Mouse (Mus musculus): ENCODE measurements around the gene Gigyf1. TPM values are rescaled to one million over a fixed set of nuclear protein-coding genes. Genes with fewer than 3 reads are reported as not detected.

Gene Gigyf1
- polyA plus RNA-seq, 1 experiment from 2014 or later = 4.0 TPM

- H3K36me3 ChIP-seq (replicated peaks; ENCODE audit: insufficient read depth, low read length) = peaks cover 82% of the 10 kb centered on the region
- no peaks in the 10 kb centered on the region for H3K27me3 ChIP-seq (ENCODE audit: insufficient read depth, low read length)
- no peak overlapping the region for H3K9ac ChIP-seq (replicated peaks)
- TF ChIP-seq CTCF (IDR thresholded peaks at IDR 0.05; ENCODE audit: low read depth) (no peak), EP300 (IDR thresholded peaks at IDR 0.05; ENCODE audit: low read depth) (no peak)
- WGBS (ENCODE audit: insufficient replicate concordance) = 73% methylated on average over 9 of the region's 9 CpGs
- H3K27ac ChIP-seq (ENCODE audit: low read depth) = no peak overlapping the region
- no peak overlapping the region for H3K4me2 ChIP-seq (ENCODE audit: low read depth, low read length)
- H3K9me3 ChIP-seq (ENCODE audit: low read length) = no peaks in the 10 kb centered on the region
- DNase-seq (no peak), ATAC-seq (no peak)
- no peak overlapping the region for H3K4me3 ChIP-seq (ENCODE audit: low read depth, low read length)
- peaks cover 4% of the 10 kb centered on the region; the same call in 1 of the 2 replicates for H3K4me1 ChIP-seq (ENCODE audit: insufficient read depth)
These were observed 3.5 kb downstream of the Gigyf1 start for GRCm38 (mm10) chr5:137521861-137522260.

- Histone ChIP-seq H3K4me2 (ENCODE audit: low read depth, low read length) (no peak overlapping the region), H3K27ac (ENCODE audit: low read depth) (no peak overlapping the region), H3K4me3 (ENCODE audit: low read depth, low read length) (no peak overlapping the region), H3K9ac (replicated peaks) (no peak overlapping the region), H3K4me1 (ENCODE audit: insufficient read depth) (peaks cover 4% of the 10 kb centered on the region; the same call in 1 of the 2 replicates), H3K9me3 (ENCODE audit: low read length) (no peaks in the 10 kb centered on the region), H3K36me3 (replicated peaks; ENCODE audit: insufficient read depth, low read length) (peaks cover 89% of the 10 kb centered on the region), H3K27me3 (ENCODE audit: insufficient read depth, low read length) (no peaks in the 10 kb centered on the region)
- no peak for ATAC-seq
- no peak for TF ChIP-seq CTCF (IDR thresholded peaks at IDR 0.05; ENCODE audit: low read depth)
- no peak for TF ChIP-seq EP300 (IDR thresholded peaks at IDR 0.05; ENCODE audit: low read depth)
- no peak for DNase-seq
- WGBS (ENCODE audit: insufficient replicate concordance) = 79% methylated on average over 11 of the region's 11 CpGs
These were observed 4.4 kb downstream of the Gigyf1 start for GRCm38 (mm10) chr5:137522711-137523110.

GRCm38 (mm10) chr5:137523396-137524250 lies 5.3 kb downstream of the Gigyf1 start:
- H3K36me3 ChIP-seq (replicated peaks; ENCODE audit: insufficient read depth, low read length) = peaks cover 98% of the 10 kb centered on the region
- ATAC-seq = no peak
- TF ChIP-seq EP300 (IDR thresholded peaks at IDR 0.05; ENCODE audit: low read depth) = no peak
- TF ChIP-seq CTCF (IDR thresholded peaks at IDR 0.05; ENCODE audit: low read depth) = no peak
- H3K9ac ChIP-seq (replicated peaks) = no peak overlapping the region
- H3K9me3 ChIP-seq (ENCODE audit: low read length) = no peaks in the 10 kb centered on the region
- 80% methylated on average over 25 of the region's 25 CpGs for WGBS (ENCODE audit: insufficient replicate concordance)
- no peak for DNase-seq
- H3K27ac ChIP-seq (ENCODE audit: low read depth) = no peak overlapping the region
- H3K4me1 ChIP-seq (ENCODE audit: insufficient read depth) = peaks cover 4% of the 10 kb centered on the region; the same call in 1 of the 2 replicates
- H3K4me2 ChIP-seq (ENCODE audit: low read depth, low read length) = no peak overlapping the region
- H3K27me3 ChIP-seq (ENCODE audit: insufficient read depth, low read length) = no peaks in the 10 kb centered on the region
- no peak overlapping the region for H3K4me3 ChIP-seq (ENCODE audit: low read depth, low read length)

GRCm38 (mm10) chr5:137524251-137524515 lies 5.8 kb downstream of the Gigyf1 start:
- H3K27me3 ChIP-seq (ENCODE audit: insufficient read depth, low read length) = no peaks in the 10 kb centered on the region
- no peak for TF ChIP-seq CTCF (IDR thresholded peaks at IDR 0.05; ENCODE audit: low read depth)
- WGBS (ENCODE audit: insufficient replicate concordance) = 85% methylated on average over 6 of the region's 8 CpGs
- H3K27ac ChIP-seq (ENCODE audit: low read depth) = no peak overlapping the region
- H3K4me1 ChIP-seq (ENCODE audit: insufficient read depth) = peaks cover 4% of the 10 kb centered on the region; the same call in 1 of the 2 replicates
- H3K9ac ChIP-seq (replicated peaks) = no peak overlapping the region
- H3K4me2 ChIP-seq (ENCODE audit: low read depth, low read length) = no peak overlapping the region
- ATAC-seq (no peak), DNase-seq (no peak)
- H3K4me3 ChIP-seq (ENCODE audit: low read depth, low read length) = no peak overlapping the region
- no peaks in the 10 kb centered on the region for H3K9me3 ChIP-seq (ENCODE audit: low read length)
- H3K36me3 ChIP-seq (replicated peaks; ENCODE audit: insufficient read depth, low read length) = peaks cover 98% of the 10 kb centered on the region

GRCm38 (mm10) chr5:137524671-137525070 lies 6.3 kb downstream of the Gigyf1 start:
- Histone ChIP-seq H3K27me3 (ENCODE audit: insufficient read depth, low read length) (no peaks in the 10 kb centered on the region), H3K4me2 (ENCODE audit: low read depth, low read length) (no peak overlapping the region), H3K4me1 (ENCODE audit: insufficient read depth) (peaks cover 4% of the 10 kb centered on the region; the same call in 1 of the 2 replicates), H3K9ac (replicated peaks) (no peak overlapping the region), H3K4me3 (ENCODE audit: low read depth, low read length) (no peak overlapping the region), H3K27ac (ENCODE audit: low read depth) (no peak overlapping the region), H3K36me3 (replicated peaks; ENCODE audit: insufficient read depth, low read length) (peaks cover 98% of the 10 kb centered on the region), H3K9me3 (ENCODE audit: low read length) (no peaks in the 10 kb centered on the region)
- 87% methylated on average over 13 of the region's 13 CpGs for WGBS (ENCODE audit: insufficient replicate concordance)
- DNase-seq = no peak
- no peak for TF ChIP-seq EP300 (IDR thresholded peaks at IDR 0.05; ENCODE audit: low read depth)
- ATAC-seq = no peak

- no peak overlapping the region for H3K4me3 ChIP-seq (ENCODE audit: low read depth, low read length)
- no peak overlapping the region for H3K4me2 ChIP-seq (ENCODE audit: low read depth, low read length)
- no peaks in the 10 kb centered on the region for H3K9me3 ChIP-seq (ENCODE audit: low read length)
- H3K36me3 ChIP-seq (replicated peaks; ENCODE audit: insufficient read depth, low read length) = peaks cover 97% of the 10 kb centered on the region
- H3K27me3 ChIP-seq (ENCODE audit: insufficient read depth, low read length) = no peaks in the 10 kb centered on the region
- 79% methylated on average over 16 of the region's 16 CpGs for WGBS (ENCODE audit: insufficient replicate concordance)
- peaks cover 10% of the 10 kb centered on the region for H3K4me1 ChIP-seq (ENCODE audit: insufficient read depth)
- ATAC-seq (no peak), DNase-seq (no peak)
- TF ChIP-seq EP300 (IDR thresholded peaks at IDR 0.05; ENCODE audit: low read depth) (no peak), CTCF (IDR thresholded peaks at IDR 0.05; ENCODE audit: low read depth) (no peak)
- no peak overlapping the region for H3K27ac ChIP-seq (ENCODE audit: low read depth)
- H3K9ac ChIP-seq (replicated peaks) = no peak overlapping the region
These were observed 7.2 kb downstream of the Gigyf1 start for GRCm38 (mm10) chr5:137525511-137525910.
